Mouse (Mus musculus) cerebellum, postnatal 10 days (tissue): ENCODE results near the gene Cdr2l.

Source experiments
- DNase-seq, 2 experiments: peaks; one replicate each; pipeline ENCODE4 v3.0.0; 2021; ENCODE audit warnings: mixed read lengths in 2 of 2

The Cdr2l gene

DNA sequence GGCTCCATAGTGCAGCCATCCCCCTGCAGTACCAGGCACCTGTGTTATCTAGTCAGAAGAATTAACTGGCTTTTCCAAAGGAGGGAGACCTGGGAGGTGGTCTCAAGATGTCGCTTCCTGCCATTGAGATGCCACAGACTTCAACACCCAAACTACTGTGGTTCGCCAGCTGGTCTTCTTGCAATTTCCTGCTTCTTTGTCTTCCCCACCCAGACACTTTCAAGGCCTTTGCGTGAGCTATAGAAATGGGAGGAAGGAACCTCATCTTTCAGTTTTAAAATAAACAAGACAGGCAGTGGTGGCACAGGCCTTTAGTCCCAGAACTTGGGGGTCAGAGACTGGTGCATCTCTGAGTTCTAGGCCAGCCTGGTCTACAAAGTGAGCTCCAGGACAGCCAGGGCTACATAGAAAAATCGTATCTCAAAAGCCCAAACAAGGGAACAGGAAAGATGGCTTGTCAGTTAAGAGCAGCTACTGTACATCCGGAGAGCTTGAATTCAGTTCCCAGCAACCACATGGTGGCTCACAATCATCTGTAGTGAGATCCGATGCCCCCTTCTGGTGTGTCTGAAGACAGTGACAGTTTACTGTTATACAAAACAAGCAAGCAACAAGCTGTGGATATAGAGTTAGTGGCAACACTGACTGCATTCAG is 26.7 kb downstream of the Cdr2l start:
- DNase-seq, result no peak

DNA sequence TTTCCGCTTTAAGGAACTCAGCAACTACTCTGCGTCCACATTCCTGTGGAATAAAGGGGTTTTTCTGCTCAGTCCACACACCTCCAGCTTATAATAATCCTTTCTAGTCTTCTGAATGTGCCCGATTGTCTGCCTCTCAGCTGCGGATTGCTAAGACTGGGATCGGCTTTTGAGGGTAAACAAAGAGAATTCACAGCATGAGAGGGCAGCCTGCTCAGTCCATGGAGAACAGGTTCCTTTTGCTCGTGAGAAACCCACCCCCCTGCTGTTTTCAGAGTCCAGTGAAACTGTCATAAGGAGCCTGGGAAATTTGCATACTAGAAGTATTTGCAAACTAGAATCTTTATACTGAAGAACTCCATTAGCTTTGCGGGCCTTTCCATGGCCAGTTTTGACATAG is 27.8 kb downstream of the Cdr2l start:
- DNase-seq, result no peak

DNA sequence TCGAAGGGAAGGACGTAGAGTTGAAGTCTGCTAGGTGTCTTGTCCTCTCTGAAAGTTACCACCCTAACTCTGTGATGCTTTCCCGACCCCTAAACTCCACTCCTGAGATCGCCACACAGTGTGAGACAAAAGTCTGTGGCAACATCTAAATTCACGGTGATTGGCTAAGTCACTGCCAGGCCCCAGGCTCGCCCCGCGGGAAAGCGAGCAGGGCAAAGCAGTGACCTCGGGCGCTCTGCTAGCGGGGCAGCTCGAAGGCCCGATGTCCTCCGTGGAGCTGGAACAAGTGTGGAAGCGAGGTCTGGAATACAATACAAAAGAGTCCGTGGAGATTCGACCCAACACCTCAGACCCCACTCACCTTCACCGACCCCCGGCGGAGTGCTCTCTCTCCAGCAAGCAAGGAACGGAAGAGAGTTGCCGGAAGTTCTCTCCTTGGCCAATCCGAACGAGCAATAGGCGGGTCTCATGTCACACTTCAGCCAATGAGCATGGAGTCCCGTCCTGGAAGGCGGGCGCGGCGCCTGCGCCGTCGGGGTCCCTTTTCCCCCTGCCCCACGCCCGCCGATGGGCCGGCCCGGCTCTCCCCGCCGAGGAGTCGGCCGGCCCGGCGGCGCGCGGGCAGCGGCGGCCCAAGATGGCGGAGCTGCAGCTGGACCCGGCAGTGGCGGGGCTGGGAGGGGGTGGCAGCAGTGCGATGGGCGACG is 38.0 kb downstream of the Cdr2l start, which contains the start of the genes Atp5h and Kctd2:
TSS of gene Atp5h (minus strand) at position 432 of the 707 bp plus-strand sequence.
TSS of gene Kctd2 (plus strand) at position 598 of the 707 bp plus-strand sequence.
- peak; percentile 98 for DNase-seq

DNA sequence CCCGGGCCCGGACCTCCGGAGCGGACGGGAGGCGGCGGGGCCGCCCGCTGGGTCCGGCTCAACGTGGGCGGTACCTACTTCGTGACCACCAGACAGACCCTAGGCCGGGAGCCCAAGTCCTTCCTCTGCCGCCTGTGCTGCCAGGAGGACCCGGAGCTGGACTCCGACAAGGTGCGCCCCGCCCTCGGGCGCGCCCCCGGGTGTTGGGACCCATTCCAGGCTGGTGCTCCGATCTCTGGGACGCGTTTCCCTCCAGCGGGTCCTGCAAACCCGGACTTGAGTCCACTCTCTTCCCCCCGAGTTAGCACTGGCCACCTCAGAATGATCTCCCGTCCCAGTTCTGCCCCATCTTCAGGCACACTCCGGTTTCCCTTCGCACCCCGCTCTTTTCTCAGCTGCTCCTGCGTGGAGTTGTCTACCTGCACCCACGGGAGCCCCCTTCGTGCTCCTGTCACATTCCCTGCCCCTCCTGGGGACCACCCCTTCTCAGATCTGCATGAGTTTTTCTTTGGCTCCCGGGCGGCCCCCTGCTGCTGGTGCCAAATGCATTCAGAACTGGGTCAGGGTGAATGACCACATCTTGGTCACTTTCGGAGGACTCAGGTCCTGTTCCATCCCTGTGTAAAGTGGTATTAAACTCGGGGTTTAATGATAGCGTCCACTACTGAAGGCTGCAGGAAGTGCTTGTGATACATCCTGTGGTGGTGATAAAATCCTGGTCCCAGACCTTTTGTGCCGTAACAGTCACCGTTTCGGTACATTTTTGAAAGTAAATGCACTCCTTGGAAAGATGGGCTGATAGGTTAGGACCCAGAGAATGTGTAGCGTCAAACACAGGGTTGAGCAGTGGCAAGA is 38.8 kb downstream of the Cdr2l start:
- DNase-seq, result peak; percentile 86

DNA sequence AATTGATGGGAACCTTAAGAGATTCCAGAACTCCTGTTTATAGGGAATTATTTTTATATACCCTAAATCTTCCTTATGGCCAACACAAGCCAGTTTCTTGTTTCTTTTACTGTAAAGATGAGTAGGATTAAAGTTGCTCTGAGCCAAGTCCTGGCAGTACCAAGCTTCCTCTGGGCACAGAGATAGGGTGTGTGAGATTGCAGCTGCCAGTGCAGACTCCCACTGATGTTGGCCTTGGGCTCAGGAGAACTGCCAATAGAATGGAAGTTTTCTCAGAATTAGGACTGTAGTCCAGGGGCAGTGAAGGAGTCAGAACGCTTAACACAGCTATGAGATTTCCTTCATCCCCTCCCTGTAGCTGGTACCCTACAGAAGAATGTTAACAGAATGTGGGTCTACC is 39.6 kb downstream of the Cdr2l start:
- peak; percentile 65 to 66 for DNase-seq

DNA sequence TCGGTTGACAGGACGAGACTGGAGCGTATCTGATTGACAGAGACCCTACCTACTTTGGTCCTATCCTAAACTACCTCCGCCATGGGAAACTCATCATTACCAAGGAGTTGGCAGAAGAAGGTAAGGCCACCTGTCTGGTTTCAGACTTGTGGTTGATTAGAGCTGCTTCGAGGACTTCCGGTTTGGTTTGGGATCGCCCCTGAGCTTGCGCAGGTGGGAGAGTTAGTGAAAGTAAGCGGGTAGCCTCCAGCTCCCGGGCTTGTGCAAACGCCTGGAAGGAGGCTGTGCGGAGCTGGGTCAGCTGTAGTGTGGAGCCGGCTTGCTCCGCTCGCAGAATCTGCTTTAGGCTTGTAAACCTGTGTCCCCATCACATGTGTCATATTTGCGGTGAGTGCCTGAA is 40.3 kb downstream of the Cdr2l start:
- DNase-seq, result no peak

DNA sequence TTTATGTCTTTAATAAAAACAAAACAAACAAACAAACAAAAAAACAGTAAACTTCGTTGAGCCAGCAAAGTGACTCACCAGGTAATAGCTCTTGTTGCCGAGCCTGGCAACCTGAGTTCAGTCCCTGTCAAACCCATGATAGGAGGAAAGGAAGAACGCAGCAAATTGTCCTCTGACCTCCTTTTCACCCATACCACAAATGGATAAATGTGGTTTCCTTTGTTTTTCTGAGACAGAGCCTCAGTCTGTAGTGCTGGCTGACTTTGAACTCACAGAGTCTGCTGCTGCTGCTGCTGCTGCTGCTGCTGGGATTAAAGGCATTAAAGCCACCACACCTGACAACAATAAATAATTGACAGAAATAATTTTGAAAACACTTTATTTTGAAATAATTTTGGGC is 41.4 kb downstream of the Cdr2l start:
- DNase-seq, result no peak

DNA sequence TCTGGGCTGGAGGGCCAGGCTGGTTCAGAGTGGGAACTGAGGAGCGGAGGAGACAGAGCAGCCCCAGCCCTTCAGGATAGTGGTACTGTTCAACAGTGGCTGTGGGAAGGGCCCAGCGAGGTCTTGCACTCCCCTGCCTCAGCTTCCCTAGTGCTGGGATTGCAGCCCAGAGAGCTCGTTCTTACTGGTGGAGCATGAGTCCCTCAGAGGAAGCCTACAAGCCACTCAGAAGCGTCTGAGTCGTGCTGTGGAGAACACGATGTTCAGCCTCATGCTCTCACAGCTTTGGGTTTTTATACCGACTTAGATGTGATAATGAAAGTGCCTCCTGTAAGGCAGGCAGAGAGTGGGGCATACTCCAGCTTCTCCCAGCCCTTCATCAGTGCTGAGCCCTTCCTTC is 43.0 kb downstream of the Cdr2l start:
- DNase-seq, result no peak

DNA sequence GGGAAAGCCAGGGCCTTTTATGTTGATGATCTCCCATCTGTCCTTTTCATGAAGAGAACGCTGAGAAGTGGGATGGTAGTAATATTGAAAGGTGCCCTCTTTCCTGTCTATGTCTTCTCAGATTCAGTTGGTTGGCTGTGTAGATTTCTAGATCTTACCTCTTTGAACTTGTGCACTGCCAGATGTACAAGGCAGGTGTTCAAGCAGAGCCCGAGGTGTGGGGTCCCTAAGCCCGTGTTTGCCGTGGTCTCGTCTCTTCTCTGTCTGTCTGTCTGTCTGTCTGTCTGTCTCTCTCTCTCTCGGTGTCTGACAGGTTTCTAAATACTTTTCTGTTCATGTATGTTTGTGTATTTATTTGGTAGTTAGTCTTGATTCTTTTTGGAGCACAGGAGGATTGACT is 44.0 kb downstream of the Cdr2l start:
- DNase-seq, result no peak

DNA sequence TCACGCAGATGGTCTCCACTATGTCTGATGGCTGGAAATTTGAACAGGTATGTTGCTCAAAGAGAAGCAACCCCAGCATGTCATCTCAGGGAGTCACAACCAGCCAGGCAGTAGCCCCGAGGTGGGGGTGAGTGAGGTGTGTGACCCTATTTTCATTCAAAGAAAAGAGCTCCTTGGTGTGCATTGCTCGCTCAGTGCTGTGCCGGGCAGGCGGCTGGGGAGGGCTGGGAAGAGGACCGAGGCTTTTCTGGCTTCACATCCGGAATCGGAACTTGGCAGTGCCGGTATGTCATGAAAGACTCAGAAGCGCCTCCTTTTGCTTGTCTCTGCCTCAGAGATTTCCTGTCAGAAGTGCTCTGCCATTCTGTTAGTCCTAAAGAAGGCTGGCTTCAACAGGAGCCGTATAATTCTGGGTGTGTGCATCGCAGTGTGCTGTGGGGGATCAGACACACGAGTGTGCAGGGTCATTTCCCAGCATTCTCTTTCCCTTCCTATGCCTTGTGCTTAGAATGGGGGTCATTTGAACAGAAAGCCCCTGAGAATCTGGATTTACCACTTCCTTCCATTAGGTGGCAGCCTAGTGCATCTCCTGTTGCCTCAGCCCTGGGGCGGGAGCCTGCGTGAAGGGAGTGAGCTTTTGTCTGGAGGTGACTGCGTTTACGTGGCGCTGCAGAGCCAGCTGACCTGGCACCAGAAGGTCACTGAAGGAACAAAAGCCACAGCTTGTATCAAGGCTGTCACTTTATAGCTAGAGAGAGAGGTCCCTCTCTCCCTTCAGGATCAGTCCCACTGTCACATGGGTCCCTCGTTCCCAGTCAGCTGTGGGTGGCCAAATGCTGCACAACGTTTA is 46.0 kb downstream of the Cdr2l start:
- DNase-seq, result peak; percentile 88 to 90

DNA sequence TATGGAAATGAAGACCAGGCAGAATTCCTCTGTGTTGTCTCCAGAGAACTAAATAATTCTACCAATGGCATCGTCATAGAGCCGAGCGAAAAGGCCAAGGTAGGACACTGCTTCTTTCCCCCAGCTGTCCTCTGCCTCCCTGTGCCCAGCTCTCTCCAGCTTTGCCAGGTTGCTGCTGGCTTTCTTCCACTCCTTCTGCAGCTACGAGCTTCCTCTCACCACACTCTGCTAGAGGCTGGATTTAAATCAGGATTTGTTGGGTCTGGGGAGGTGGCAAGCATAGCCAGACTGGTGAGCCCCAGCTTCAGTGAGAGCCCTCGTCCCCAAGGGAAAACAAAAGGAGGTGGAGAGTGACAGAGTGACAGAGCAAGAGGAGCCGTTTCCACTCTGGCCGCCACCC is 47.6 kb downstream of the Cdr2l start:
- DNase-seq, result peak; percentile 77 to 83

DNA sequence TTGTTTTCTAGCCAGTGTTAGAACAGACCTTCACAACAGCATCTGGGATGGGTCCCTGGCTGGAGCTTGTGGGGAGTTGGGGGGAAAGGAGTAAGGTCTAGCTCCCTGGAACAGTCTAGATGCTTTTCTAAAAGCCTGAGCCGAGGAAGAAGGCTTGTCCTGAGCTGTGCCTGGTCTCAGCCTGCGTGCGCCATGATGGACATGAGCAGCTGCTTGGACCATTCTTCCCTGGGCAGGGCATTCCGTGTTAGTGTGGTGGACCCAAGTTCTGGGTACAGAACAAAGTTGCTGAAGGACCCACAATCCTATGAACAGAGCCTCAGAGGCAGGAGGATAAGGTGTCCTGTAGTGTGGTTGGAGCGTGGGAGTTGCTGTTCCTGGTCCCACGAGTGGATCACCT is 48.8 kb downstream of the Cdr2l start:
- DNase-seq, result no peak

DNA sequence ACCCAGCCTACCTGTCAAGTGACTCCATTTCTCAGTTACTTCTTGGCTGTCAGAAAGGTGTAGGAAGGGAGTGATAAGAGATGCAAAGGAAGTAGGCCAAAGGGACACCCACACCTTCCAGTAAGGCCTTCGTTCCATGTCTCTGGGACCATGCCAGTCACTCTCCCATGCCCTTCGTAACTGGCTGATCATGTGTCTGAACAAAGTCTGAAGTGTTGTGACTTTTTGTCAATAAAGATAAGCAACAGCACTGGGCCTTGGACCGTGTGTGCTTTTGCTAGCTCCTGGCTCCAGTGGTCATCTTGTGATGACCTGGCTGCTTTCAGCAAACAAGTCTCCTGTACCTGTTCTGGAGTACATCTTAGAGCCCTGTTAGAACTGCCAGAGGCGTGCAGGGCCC is 51.1 kb downstream of the Cdr2l start:
- DNase-seq, result no peak

DNA sequence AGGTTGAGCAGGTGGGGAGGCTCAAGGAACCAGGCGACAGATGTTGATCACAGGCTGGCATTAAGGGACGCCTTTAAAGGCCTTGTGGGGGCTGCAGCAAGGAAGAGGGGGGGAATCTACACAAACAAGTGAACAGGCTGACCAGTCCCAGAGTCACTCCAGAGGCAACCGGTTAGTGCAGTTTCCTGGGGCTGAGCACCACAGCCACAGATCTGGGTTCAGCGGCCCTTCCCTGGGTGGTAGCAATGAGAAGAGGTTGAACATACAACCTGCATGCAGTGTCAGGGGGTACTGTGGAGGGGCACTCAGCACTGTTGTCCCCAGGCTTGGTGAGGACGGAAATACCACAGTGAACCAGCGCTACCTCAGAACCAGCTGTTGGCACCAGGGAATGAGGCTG is 51.6 kb downstream of the Cdr2l start:
- no peak for DNase-seq

DNA sequence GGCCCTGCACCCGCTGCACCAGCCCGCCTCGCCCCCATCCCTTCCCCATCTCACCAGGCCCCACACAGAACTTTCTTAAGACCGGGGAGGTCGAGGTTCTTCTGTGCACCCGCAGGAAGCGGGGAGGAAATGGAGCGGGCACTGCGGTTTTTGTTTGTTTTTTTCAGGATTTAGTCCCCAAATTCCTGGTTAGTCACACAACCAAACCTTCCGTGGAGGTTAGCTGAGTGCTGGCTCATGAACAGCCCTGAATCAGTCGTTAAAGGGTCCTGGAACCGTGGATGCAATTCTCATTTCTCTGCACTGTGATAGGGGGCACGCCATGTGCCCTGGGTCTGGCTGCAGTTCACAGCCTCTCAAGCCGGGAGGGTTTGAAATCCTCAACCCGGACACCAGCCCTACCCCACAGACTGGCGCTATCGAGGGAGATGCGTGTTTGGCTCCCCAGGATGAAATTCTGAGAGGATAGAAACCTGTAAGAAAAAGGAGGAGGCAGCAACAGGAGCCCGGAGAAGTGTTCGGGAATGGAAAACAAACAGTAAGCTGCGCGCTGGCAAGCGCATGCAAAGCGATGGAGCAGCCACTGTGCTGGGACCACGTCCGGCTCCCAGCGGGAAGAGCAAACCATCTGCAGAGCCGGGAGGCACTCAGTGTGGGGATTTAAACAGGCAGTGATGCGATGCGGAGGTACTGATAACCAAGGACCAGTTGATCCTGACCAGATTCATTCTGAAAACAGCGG is 54.1 kb downstream of the Cdr2l start:
- DNase-seq, result peak; percentile 74 to 75

DNA sequence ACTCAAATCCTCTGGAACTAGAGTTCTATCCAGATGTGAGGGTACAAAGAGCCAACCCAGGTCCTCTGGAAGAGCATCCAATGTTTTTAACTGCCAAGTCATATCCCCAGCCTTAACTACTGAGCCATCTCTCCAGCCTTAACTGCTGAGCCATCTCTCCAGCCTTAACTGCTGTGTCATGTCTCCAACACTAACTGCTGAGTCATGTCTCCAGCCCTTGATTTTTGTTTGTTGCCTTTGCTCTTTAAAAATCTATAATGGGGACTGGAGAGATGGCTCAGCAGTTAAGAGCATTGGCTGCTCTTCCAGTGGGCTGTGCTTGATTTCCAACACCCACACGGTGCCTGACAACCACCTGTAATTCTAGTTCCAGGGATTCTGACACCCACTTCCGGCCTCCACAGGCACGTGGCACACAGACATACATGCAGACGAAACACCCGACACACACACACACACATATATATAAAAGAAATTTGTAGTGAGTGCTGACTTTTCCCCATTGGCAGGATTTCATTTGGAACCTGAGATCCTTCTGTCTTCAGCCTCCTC is 55.9 kb downstream of the Cdr2l start:
- no peak for DNase-seq

DNA sequence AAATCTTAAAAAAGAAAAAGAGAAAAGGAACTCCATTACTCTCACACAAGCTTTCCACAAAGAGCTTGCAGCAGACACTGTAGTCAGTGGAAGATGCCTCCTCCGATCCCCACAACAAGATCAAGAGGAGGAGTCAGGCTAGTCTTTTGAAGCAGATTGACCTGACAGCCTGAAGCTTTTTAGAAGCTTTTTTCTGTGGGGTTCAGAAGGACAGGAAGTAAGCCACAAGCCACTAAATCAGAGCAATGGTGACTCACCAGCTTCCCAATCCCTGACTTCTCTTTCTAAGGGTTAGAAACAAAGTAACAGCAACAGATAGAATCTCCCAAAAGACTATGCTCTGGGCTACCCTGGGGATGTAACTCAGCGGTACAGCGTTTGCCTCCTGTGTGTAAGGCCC is 57.6 kb downstream of the Cdr2l start:
- DNase-seq, result no peak

DNA sequence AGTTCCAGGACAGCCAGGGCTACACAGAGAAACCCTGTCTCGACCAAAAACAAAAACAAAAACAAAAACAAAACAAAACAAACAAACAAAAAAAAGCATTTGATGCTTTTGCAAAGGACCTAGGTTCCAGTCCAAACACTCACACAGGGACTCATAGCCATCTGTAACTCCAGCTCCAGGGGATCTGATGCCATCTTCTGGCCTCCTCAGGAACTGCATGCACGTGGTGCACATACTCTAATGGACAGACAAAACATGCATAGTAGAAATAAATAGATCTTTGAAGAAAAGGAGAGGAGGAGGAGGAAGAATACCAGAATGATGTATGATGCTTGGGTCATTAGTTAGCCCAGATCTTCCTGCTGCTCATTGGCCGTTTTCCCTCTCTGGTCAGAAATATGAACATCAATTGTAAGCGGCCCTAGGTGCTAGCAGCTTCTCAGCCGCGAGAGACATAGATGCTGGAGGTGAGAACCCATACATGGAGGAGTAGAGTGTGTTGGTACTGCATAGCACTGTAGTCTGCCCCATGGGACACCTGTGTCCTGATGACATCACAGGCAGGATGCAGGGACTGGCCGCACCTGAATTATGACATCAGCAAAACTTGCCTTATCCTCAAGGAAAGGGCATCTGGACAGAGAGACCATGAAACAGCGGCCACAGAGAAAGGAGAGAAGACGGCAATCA is 58.3 kb downstream of the Cdr2l start, which contains the start of gene Trim80:
TSS of gene Trim80 (plus strand) at position 640 of the 690 bp plus-strand sequence.
- no peak for DNase-seq

DNA sequence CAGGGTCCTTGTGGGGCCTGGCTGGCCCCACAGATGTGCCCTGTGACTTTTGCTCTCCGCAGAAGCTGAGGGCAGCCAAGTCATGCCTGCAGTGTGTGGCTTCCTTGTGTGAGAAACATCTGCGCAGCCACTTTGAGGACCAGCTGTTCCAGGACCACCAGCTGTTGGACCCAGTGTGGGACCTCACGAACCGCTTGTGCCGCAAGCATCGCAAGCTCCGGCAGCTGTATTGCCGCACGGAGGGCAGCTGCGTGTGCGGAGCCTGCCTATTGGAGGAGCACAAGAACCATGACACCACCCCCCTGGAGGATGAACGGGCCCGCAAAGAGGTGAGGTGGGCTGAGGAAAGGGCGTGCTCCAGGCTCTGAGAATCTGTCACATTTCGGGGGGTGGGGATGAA is 59.7 kb downstream of the Cdr2l start:
- DNase-seq, result no peak
